Mouse (Mus musculus) embryonic facial prominence, embryonic 11.5 days (tissue): ENCODE data around the gene Cox4i2. TPM values are rescaled to one million over a fixed set of nuclear protein-coding genes. Genes with fewer than 3 reads are reported as not detected.

Source experiments
- ATAC-seq: fragments of 200-750 bp; cut with Nextera tagmentation; replicated peaks from 2 replicates; pipeline ENCODE4 v1.8.0; 2017; ENCODE audit warnings: low read depth; ENCODE audit not compliant: insufficient number of reproducible peaks, low FRiP score, low TSS enrichment
- DNase-seq: peaks from one replicate; pipeline ENCODE4 v3.0.0-alpha.2; 2015; ENCODE audit warnings: low spot score
- H3K27ac ChIP-seq: fragments of 300-500 bp; sonication (generic); replicated peaks from 2 replicates; pipeline ENCODE4 v1.5.1; 2014; ENCODE audit warnings: mild to moderate bottlenecking, low read depth, low read length, control low read depth
- H3K27me3 ChIP-seq: fragments of 300-500 bp; sonication (generic); 2 replicates; pipeline ENCODE4 v1.6.1; 2014; ENCODE audit warnings: mild to moderate bottlenecking, low read length, moderate library complexity, mixed read lengths; ENCODE audit not compliant: control insufficient read depth, insufficient read depth
- H3K36me3 ChIP-seq: fragments of 300-500 bp; sonication (generic); replicated peaks from 2 replicates; pipeline ENCODE4 v1.6.1; 2014; ENCODE audit warnings: low read depth, mild to moderate bottlenecking, low read length, moderate library complexity, mixed read lengths; ENCODE audit not compliant: control insufficient read depth, insufficient read depth
- H3K4me1 ChIP-seq: fragments of 300-500 bp; sonication (generic); 2 replicates; pipeline ENCODE4 v1.6.1; 2014; ENCODE audit warnings: low read length, mixed read lengths; ENCODE audit not compliant: control insufficient read depth, insufficient read depth
- H3K4me2 ChIP-seq: fragments of 300-500 bp; sonication (generic); 2 replicates; pipeline ENCODE4 v1.6.1; 2014; ENCODE audit warnings: low read depth, mild to moderate bottlenecking, control low read depth, low read length, moderate library complexity
- H3K4me3 ChIP-seq: fragments of 300-500 bp; sonication (generic); 2 replicates; pipeline ENCODE4 v1.5.1; 2014; ENCODE audit warnings: low read depth, low read length, control low read depth
- H3K9ac ChIP-seq: fragments of 300-500 bp; sonication (generic); replicated peaks from 2 replicates; pipeline ENCODE4 v1.6.1; 2014; ENCODE audit warnings: mild to moderate bottlenecking, control low read depth, low read length
- H3K9me3 ChIP-seq: fragments of 300-500 bp; sonication (generic); replicated peaks from 2 replicates; pipeline ENCODE4 v1.6.1; 2016; ENCODE audit warnings: mild to moderate bottlenecking, low read length, inconsistent platforms, mixed read lengths; ENCODE audit not compliant: control insufficient read depth
- WGBS: fragments of 180-500 bp; shearing (Covaris S2); extraction: QIAGEN DNeasy Blood & Tissue Kit; methylation state at CpG from one replicate; pipeline ENCODE4 v1.1.7; 2014; 5-methylcytosine and 5-hydroxymethylcytosine counted together
- polyA plus RNA-seq: library from polyadenylated mRNA; unstranded; fragments of >200 nt; fragmentation: Nextera tagmentation; extraction: Ambion mirVana; gene quantifications from 2 replicates; pipeline ENCODE4 v1.2.1, GENCODE M21; 2014

Gene Cox4i2
- polyA plus RNA-seq, 1 experiment from 2014 or later: 9.8 TPM

DNA sequence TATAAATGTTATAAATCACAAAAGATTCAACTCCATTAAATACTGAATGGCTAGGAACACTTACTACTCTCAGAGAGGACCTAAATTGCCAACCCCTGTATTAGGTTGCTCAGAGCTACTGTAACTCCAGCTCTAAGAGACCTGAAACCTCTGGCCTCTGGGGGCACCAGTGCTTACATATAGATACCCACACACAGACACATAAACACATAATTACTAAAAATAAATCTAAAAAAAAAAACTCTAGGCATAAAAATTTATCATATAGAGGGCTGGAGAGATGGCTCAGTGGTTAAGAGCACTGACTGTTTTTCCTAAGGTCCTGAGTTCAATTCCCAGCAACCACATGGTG, 46.8 kb downstream of the Cox4i2 start:
- DNase-seq (no peak), ATAC-seq (no peak)
- no peaks in the 10 kb centered on the region for H3K27me3 ChIP-seq
- peaks cover 8% of the 10 kb centered on the region for H3K4me1 ChIP-seq
- no peak overlapping the region for H3K9ac ChIP-seq
- H3K36me3 ChIP-seq: no peaks in the 10 kb centered on the region
- no peaks in the 10 kb centered on the region for H3K9me3 ChIP-seq
- no peak overlapping the region for H3K27ac ChIP-seq
- no peak overlapping the region for H3K4me2 ChIP-seq
- no peak overlapping the region for H3K4me3 ChIP-seq

DNA sequence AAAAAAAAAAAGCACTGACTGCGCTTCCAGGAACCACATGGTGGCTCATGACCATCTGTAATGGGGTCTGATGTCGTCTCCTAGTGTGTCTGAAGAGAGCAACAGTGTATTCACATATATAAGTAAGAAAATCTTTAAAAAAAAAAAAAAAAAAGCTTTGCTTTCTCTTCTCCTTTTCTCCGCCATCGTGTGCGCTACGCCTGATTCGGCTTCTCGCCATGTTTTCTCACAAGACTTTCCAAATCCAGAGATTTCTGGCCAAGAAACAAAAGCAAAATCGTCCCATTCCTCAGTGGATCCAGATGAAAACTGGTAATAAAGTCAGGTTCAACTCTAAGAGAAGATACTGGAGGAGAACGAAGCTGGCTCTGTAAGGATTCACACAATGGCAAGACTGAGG, 48.3 kb downstream of the Cox4i2 start:
- no peaks in the 10 kb centered on the region for H3K27me3 ChIP-seq
- no peak for ATAC-seq
- H3K36me3 ChIP-seq: no peaks in the 10 kb centered on the region
- 92% methylated on average over 10 of the region's 10 CpGs for WGBS
- H3K4me3 ChIP-seq: no peak overlapping the region
- H3K9me3 ChIP-seq: no peaks in the 10 kb centered on the region
- H3K4me2 ChIP-seq: no peak overlapping the region
- H3K9ac ChIP-seq: no peak overlapping the region
- DNase-seq: no peak
- H3K4me1 ChIP-seq: peaks cover 8% of the 10 kb centered on the region
- no peak overlapping the region for H3K27ac ChIP-seq

DNA sequence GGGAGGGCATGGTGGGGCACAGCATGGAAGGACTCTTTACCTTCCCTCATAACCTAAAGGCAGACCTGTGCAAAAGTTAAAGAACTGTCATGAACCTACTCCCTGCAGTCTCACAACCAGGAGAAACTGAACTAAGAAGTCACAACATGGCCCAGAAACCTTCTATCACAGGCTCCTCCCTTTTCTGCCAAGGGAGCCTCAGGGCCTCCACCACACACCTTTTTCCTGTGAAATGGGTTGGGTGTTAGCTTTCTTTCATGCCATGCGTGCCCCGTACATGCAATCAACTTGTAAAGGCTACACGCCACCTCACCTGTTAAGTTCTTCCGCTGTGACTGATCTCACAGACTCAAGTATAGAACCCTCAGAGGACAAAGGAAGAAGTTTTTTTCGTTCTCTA, 49.1 kb downstream of the Cox4i2 start:
- ATAC-seq (no peak), DNase-seq (no peak)
- no peaks in the 10 kb centered on the region for H3K36me3 ChIP-seq
- H3K9me3 ChIP-seq: no peaks in the 10 kb centered on the region
- no peak overlapping the region for H3K4me3 ChIP-seq
- H3K4me1 ChIP-seq: peaks cover 8% of the 10 kb centered on the region
- no peak overlapping the region for H3K27ac ChIP-seq
- H3K4me2 ChIP-seq: no peak overlapping the region
- H3K27me3 ChIP-seq: no peaks in the 10 kb centered on the region
- 86% methylated on average over 5 of the region's 5 CpGs for WGBS
- no peak overlapping the region for H3K9ac ChIP-seq

DNA sequence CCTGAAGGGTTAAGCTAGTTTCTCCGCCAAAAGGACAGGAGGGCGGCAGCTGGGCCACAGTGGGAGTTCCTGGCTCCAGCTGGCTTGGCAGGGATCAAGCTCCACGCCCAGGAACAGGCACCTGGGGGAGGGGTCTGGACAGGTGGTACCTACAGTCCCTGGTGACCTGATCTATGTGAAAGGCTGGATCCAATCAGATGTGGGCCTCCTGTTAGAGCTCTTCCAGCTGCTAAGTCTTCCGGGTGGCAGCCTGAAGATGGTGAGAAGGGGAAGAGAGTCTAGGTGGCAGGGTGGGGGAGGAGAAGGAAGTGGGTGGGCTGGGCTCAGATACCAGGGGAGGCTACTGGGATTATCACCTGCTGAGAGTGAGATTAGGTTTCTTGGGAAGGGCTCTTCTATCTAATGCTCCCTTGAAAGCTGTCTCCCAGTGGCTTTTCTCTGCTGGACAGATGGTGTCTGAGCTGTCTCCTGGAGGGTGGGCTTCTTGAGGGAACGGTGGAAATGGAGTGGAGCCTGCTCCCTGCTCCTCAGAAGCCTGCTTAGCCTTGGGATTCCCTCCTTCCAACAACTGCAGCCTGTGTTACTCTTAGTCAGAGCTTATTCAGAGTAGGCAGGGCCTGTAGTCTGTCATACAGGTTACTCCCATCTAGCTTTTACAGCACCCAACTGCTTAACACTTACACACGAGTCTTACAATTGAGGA, 50.6 kb downstream of the Cox4i2 start:
- ATAC-seq: peak; percentile 78
- no peaks in the 10 kb centered on the region for H3K9me3 ChIP-seq
- no peak overlapping the region for H3K4me3 ChIP-seq
- no peaks in the 10 kb centered on the region for H3K36me3 ChIP-seq
- no peaks in the 10 kb centered on the region for H3K27me3 ChIP-seq
- peaks cover 8% of the 10 kb centered on the region for H3K4me1 ChIP-seq
- H3K27ac ChIP-seq: peak overlapping the region; percentile 41
- H3K4me2 ChIP-seq: no peak overlapping the region
- H3K9ac ChIP-seq: no peak overlapping the region
- peak; percentile 55 for DNase-seq
- WGBS: 9% methylated on average over 6 of the region's 6 CpGs

DNA sequence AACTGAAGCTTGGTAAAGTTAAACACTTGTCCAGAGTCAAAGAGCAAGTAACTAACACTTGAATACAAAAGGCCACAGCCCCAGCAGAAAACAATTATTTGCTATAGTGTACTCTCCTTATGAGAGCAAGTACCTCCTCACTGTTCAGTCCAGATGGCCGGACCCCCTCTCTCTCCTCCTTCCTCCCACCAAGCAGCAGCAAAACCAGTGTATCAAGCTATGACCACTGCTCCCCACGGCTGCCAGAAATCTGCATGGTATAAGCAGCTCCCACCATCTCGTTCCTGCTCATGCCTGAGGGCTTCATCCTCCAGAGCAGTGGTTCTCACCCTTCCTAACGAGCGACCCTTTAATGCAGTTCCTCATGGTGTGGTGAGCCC, 51.1 kb downstream of the Cox4i2 start:
- Histone ChIP-seq H3K36me3 (no peaks in the 10 kb centered on the region), H3K9me3 (no peaks in the 10 kb centered on the region), H3K4me2 (no peak overlapping the region), H3K4me1 (peaks cover 8% of the 10 kb centered on the region), H3K27ac (peak overlapping the region; percentile 41), H3K9ac (no peak overlapping the region), H3K4me3 (no peak overlapping the region), H3K27me3 (no peaks in the 10 kb centered on the region)
- DNase-seq (no peak), ATAC-seq (no peak)
- WGBS: 51% methylated on average over 5 of the region's 5 CpGs

DNA sequence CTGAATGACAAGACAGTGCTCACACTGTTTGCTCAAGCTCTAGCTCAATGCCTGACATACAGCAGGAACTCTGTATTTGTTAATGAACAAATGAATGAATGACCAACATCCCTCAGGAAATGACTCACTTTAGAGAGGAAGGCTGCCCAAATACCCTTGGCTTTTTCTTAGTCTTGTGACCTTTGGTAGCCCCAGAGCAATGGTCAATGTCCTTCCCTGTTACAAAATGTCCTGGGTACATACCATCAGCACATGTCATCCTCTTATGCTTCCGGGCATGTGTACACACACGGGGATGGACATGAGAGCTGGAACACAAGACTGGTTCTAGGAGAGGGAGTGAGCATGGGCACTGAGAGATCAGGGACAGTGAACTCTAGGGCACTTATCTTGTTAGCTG, 52.1 kb downstream of the Cox4i2 start:
- Histone ChIP-seq H3K36me3 (no peaks in the 10 kb centered on the region), H3K4me3 (no peak overlapping the region), H3K9ac (no peak overlapping the region), H3K4me2 (no peak overlapping the region), H3K27ac (peak overlapping the region; percentile 47; the same call in 1 of the 2 replicates), H3K9me3 (no peaks in the 10 kb centered on the region), H3K4me1 (peaks cover 8% of the 10 kb centered on the region), H3K27me3 (no peaks in the 10 kb centered on the region)
- 54% methylated on average over 2 of the region's 2 CpGs for WGBS
- no peak for ATAC-seq
- no peak for DNase-seq

DNA sequence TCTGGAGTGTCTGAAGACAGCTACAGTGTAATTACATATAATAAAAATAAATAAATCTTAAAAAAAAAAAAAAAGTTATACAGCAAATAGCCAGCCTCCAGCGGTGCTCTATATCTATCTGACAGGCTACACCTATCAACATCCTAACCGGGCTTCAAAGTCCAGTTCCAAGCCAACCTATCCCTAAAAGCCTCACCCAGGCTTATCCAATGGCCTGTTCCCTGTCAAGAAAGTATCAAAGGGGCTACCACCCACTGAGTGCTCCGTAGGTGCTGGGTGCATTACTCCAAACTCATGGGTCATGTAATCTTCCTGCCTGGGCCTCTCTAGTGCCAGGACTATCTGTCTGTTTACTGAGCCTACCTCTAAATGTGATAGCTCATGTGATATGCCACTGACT, 54.2 kb downstream of the Cox4i2 start:
- Histone ChIP-seq H3K36me3 (no peaks in the 10 kb centered on the region), H3K27ac (no peak overlapping the region), H3K27me3 (no peaks in the 10 kb centered on the region), H3K9me3 (no peaks in the 10 kb centered on the region), H3K4me3 (no peak overlapping the region), H3K9ac (no peak overlapping the region), H3K4me2 (no peak overlapping the region), H3K4me1 (peaks cover 8% of the 10 kb centered on the region)
- ATAC-seq: no peak
- WGBS: 88% methylated on average over 3 of the region's 3 CpGs
- DNase-seq: no peak

DNA sequence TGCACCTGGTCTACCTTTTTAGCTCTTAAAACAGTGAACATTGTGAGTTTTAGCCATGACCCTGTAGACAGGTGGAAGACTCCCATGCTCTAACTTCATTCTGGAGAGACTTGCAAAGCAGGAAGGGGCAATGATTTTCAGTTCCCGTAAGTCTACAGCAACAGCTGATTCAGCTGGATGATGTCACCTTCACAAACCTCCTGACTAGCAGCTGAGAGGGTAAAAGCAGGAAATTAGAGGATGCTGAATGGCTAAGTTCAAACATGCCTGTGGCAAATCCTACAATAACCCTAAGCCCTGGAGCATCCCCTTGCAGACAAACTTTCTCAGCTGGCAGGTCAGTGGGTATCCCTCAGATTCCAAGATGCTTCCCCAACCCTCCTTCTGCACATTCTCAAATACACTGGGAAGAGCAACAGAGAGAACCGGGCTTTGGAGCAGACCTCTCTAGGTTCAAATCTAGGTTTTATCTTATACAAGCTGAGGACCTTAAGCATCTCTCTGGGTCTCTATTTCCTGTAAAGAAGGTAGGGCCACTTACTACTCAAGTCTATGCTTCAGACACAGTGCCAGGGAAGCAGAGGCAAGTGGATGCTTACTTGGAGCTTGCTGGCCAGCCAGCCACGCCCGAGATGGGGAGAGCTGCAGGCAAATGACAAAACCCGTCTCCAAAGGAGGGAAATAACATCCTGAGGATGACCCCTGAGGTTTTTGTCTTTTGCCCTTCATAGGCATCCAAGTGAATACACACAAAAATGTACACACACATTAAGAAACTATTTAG, 56.4 kb downstream of the Cox4i2 start:
- no peaks in the 10 kb centered on the region for H3K9me3 ChIP-seq
- no peaks in the 10 kb centered on the region for H3K36me3 ChIP-seq
- H3K4me1 ChIP-seq: no peaks in the 10 kb centered on the region
- H3K4me3 ChIP-seq: no peak overlapping the region
- no peak overlapping the region for H3K27ac ChIP-seq
- no peak for ATAC-seq
- DNase-seq: no peak
- 83% methylated on average over 5 of the region's 5 CpGs for WGBS
- no peaks in the 10 kb centered on the region for H3K27me3 ChIP-seq
- no peak overlapping the region for H3K9ac ChIP-seq
- H3K4me2 ChIP-seq: no peak overlapping the region
